Mouse (Mus musculus) hindbrain, embryonic 11.5 days (tissue): ENCODE measurements at regions not wholly inside any gene's neighbourhood (a gene's known extent, or its start where the extent isn't known, plus 50 kb on each side); places are given as distances from the start of the nearest gene placed in this dataset.

Experiments
- ATAC-seq: fragments of 200-750 bp; cut with Nextera tagmentation; 2 replicates; pipeline ENCODE4 v1.8.0; 2017; ENCODE audit warnings: mild to moderate bottlenecking, moderate TSS enrichment, moderate library complexity; ENCODE audit not compliant: low FRiP score
- DNase-seq: peaks from one replicate; pipeline ENCODE4 v3.0.0-alpha.2; 2015; ENCODE audit warnings: low spot score
- H3K27ac ChIP-seq: fragments of 300-500 bp; sonication (generic); 2 replicates; pipeline ENCODE4 v1.5.1; 2014; ENCODE audit warnings: mild to moderate bottlenecking, low read depth, low read length
- H3K27me3 ChIP-seq: fragments of 300-500 bp; sonication (generic); 2 replicates; pipeline ENCODE4 v1.6.1; 2014; ENCODE audit warnings: mild to moderate bottlenecking, low read length, moderate library complexity, mixed read lengths; ENCODE audit not compliant: control insufficient read depth, insufficient read depth
- H3K36me3 ChIP-seq: fragments of 300-500 bp; sonication (generic); 2 replicates; pipeline ENCODE4 v1.6.1; 2014; ENCODE audit warnings: mild to moderate bottlenecking, low read length, moderate library complexity, mixed read lengths; ENCODE audit not compliant: control insufficient read depth, insufficient read depth
- H3K4me1 ChIP-seq: fragments of 300-500 bp; sonication (generic); replicated peaks from 2 replicates; pipeline ENCODE4 v1.6.1; 2014; ENCODE audit warnings: low read length, mixed read lengths; ENCODE audit not compliant: control insufficient read depth, insufficient read depth
- H3K4me2 ChIP-seq: fragments of 300-500 bp; sonication (generic); replicated peaks from 2 replicates; pipeline ENCODE4 v1.6.1; 2014; ENCODE audit warnings: mild to moderate bottlenecking, low read depth, low read length
- H3K4me3 ChIP-seq: fragments of 300-500 bp; sonication (generic); 2 replicates; pipeline ENCODE4 v1.5.1; 2014; ENCODE audit warnings: low read depth, low read length
- H3K9ac ChIP-seq: fragments of 300-500 bp; sonication (generic); 2 replicates; pipeline ENCODE4 v1.6.1; 2014; ENCODE audit warnings: low read depth, low read length
- H3K9me3 ChIP-seq: fragments of 300-500 bp; sonication (generic); 2 replicates; pipeline ENCODE4 v1.6.1; 2016; ENCODE audit warnings: low read length; ENCODE audit not compliant: control insufficient read depth
- WGBS: fragments of 180-500 bp; shearing (Covaris S2); extraction: QIAGEN DNeasy Blood & Tissue Kit; methylation state at CpG from one replicate; pipeline ENCODE4 v1.1.7; 2014; 5-methylcytosine and 5-hydroxymethylcytosine counted together

- DNase-seq (no peak), ATAC-seq (no peak)
- H3K27me3 ChIP-seq = no peaks in the 10 kb centered on the region
- H3K9me3 ChIP-seq = no peaks in the 10 kb centered on the region
- 69% methylated on average over 6 of the region's 6 CpGs for WGBS
- H3K4me3 ChIP-seq = no peak overlapping the region
- peaks cover 3% of the 10 kb centered on the region; the same call in 1 of the 2 replicates for H3K4me1 ChIP-seq
- no peaks in the 10 kb centered on the region for H3K36me3 ChIP-seq
- no peak overlapping the region for H3K9ac ChIP-seq
- no peak overlapping the region for H3K27ac ChIP-seq
- H3K4me2 ChIP-seq = no peak overlapping the region
These were observed 51.5 kb upstream of the Med13 start for GRCm38 (mm10) chr11:86408686-86409579.

DNA sequence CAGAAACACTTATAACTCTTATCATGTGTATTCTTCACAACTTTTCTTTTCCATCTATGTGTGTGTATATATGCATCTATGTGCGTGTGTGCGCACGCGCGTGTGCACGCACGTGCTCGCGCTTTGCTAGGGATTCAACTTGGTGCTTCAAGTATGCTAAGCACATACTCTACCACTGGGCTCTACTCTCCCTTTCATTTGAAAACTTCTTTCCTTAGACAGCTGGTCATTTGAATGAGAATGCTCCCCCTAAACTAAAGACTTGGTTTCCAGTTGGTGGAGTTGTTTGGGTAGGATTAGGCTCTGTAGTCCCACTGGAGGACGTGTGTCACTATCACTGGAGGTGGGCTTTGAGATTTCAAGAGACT lies 52.2 kb upstream of the Med13 start:
- no peak overlapping the region for H3K4me2 ChIP-seq
- no peak overlapping the region for H3K4me3 ChIP-seq
- H3K9me3 ChIP-seq = no peaks in the 10 kb centered on the region
- no peaks in the 10 kb centered on the region for H3K36me3 ChIP-seq
- DNase-seq (peak; percentile 12), ATAC-seq (no peak)
- 89% methylated on average over 10 of the region's 10 CpGs for WGBS
- no peak overlapping the region for H3K9ac ChIP-seq
- peaks cover 3% of the 10 kb centered on the region; the same call in 1 of the 2 replicates for H3K4me1 ChIP-seq
- H3K27ac ChIP-seq = no peak overlapping the region
- H3K27me3 ChIP-seq = no peaks in the 10 kb centered on the region

- Histone ChIP-seq H3K36me3 (no peaks in the 10 kb centered on the region), H3K27ac (no peak overlapping the region), H3K4me1 (peaks cover 3% of the 10 kb centered on the region; the same call in 1 of the 2 replicates), H3K9ac (no peak overlapping the region), H3K4me2 (no peak overlapping the region), H3K4me3 (no peak overlapping the region), H3K9me3 (no peaks in the 10 kb centered on the region), H3K27me3 (no peaks in the 10 kb centered on the region)
- DNase-seq = no peak
- 88% methylated on average over 10 of the region's 10 CpGs for WGBS
- no peak for ATAC-seq
These were observed 53.1 kb upstream of the Med13 start for GRCm38 (mm10) chr11:86410521-86410920.

- 59% methylated on average over 13 of the region's 13 CpGs for WGBS
- Histone ChIP-seq H3K9me3 (no peaks in the 10 kb centered on the region), H3K4me3 (no peak overlapping the region), H3K36me3 (no peaks in the 10 kb centered on the region), H3K27me3 (no peaks in the 10 kb centered on the region), H3K27ac (no peak overlapping the region), H3K4me2 (no peak overlapping the region), H3K9ac (no peak overlapping the region), H3K4me1 (peaks cover 3% of the 10 kb centered on the region; the same call in 1 of the 2 replicates)
- ATAC-seq = no peak
- no peak for DNase-seq
These were observed 55.5 kb upstream of the Med13 start for GRCm38 (mm10) chr11:86412772-86413390.

DNA sequence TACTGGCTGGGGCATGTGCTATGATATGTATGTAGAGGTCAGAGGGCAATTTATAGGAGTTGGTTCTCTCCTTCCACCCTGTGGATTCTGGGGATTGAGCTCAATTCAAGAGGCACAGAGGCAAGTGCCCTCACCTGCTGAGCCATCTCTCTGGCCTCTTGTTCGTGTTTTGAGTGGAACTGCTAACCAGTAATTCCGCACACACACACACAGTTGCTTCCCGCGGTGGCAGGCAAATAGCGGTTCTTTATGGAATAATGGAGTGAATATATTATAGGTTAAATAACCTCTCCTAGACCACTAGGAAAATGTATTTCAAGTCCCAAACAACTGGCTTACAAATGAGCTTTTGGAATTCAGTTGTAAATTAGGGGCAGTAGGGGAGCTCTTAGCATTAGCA lies 59.1 kb upstream of the Med13 start:
- no peaks in the 10 kb centered on the region for H3K36me3 ChIP-seq
- H3K4me1 ChIP-seq = peaks cover 3% of the 10 kb centered on the region; the same call in 1 of the 2 replicates
- 50% methylated on average over 5 of the region's 5 CpGs for WGBS
- no peaks in the 10 kb centered on the region for H3K27me3 ChIP-seq
- H3K27ac ChIP-seq = no peak overlapping the region
- no peak overlapping the region for H3K4me3 ChIP-seq
- H3K9me3 ChIP-seq = no peaks in the 10 kb centered on the region
- DNase-seq (no peak), ATAC-seq (no peak)
- no peak overlapping the region for H3K9ac ChIP-seq
- H3K4me2 ChIP-seq = no peak overlapping the region

- no peak overlapping the region for H3K4me3 ChIP-seq
- DNase-seq = no peak
- H3K27me3 ChIP-seq = no peaks in the 10 kb centered on the region
- no peaks in the 10 kb centered on the region for H3K36me3 ChIP-seq
- H3K9me3 ChIP-seq = no peaks in the 10 kb centered on the region
- H3K4me1 ChIP-seq = peaks cover 3% of the 10 kb centered on the region; the same call in 1 of the 2 replicates
- no peak overlapping the region for H3K4me2 ChIP-seq
- no peak overlapping the region for H3K27ac ChIP-seq
- H3K9ac ChIP-seq = no peak overlapping the region
- WGBS = 74% methylated on average over 6 of the region's 6 CpGs
- ATAC-seq = no peak
These were observed 59.8 kb upstream of the Med13 start for GRCm38 (mm10) chr11:86417164-86417563.

GRCm38 (mm10) chr11:86419810-86420483 lies 62.5 kb upstream of the Med13 start:
- H3K4me1 ChIP-seq = no peaks in the 10 kb centered on the region
- WGBS = 85% methylated on average over 5 of the region's 5 CpGs
- no peaks in the 10 kb centered on the region for H3K36me3 ChIP-seq
- DNase-seq (no peak), ATAC-seq (no peak)
- no peaks in the 10 kb centered on the region for H3K9me3 ChIP-seq
- no peak overlapping the region for H3K4me2 ChIP-seq
- no peak overlapping the region for H3K4me3 ChIP-seq
- H3K9ac ChIP-seq = no peak overlapping the region
- no peaks in the 10 kb centered on the region for H3K27me3 ChIP-seq
- H3K27ac ChIP-seq = no peak overlapping the region

DNA sequence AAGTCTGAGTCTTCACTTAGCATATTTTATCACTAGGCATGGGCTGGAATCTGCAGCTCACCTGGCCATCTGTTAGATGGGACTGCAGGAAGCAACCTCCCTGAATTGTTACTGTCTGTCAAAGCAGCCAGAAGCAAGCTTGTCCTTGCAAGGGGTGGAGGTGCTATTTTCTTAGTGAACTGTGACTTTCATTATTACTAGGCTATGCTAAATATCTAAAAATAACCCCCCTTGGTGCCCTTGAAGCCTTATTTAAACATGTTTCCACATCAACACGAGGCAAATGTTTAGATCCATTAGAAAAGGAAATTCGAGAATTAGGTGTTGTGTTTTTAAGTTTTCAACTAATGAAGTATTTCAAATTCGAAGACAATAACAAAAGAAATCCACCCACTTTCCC lies 55.5 kb upstream of the Rnft1 start:
- H3K27ac ChIP-seq = no peak overlapping the region

More for the DNA sequence above, 55.5 kb upstream of the Rnft1 start:
- Histone ChIP-seq H3K27me3 (no peaks in the 10 kb centered on the region), H3K9me3 (no peaks in the 10 kb centered on the region), H3K36me3 (no peaks in the 10 kb centered on the region), H3K4me1 (no peaks in the 10 kb centered on the region), H3K4me2 (no peak overlapping the region), H3K4me3 (no peak overlapping the region), H3K9ac (no peak overlapping the region)
- DNase-seq (no peak), ATAC-seq (no peak)
- WGBS = 63% methylated on average over 3 of the region's 3 CpGs
